Mouse (Mus musculus) E14TG2a.4 (cell line): ENCODE data around the gene Bdh1.

Experiments used
- CTCF ChIP-seq: conservative IDR thresholded peaks from 2 replicates; pipeline ENCODE4 v1.5.1; 2014; ENCODE audit warnings: low read length
- NANOG ChIP-seq: IDR thresholded peaks from 2 replicates; pipeline ENCODE4 v1.6.1; 2014; ENCODE audit warnings: borderline replicate concordance, low read length, mixed read lengths

DNA sequence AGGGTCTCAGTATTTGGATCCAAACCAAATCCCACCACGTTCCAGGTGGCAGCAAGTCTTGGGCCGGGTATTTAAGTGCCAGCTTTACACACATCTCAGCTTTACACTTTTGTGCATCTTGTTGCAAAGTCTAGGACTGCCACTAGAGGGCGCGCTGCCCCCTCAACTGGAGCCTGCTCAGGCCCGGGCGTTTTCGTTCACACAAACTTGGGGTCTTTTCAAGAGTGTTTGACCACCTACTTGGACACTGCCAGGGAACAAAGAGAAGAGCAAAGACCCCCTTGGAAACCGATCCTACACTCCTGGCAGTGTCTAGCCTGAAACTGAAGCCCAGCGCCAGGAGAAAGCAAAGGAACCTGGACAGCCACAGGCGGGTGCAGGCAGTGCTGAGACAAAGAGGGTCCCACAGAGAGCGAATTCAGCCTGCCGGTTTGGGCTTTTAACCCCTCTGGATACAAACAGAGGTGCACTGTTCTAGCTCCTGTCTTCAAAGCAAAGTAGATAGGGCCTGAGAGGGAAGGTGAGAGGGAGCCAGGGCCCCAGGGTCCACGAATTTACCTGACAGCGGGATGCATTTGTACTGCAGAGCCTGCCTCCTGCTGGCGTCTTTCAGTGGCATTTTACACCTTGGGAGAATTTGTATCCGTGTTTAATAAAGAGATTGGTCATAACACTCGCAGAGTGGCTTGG lies 36.3 kb downstream of the Bdh1 start:
- no peak for TF ChIP-seq NANOG
- TF ChIP-seq CTCF: peak; percentile 94
